Mouse (Mus musculus) ovary, adult 18-20 months (tissue): ENCODE results near the gene Ttc23.

Experiments
- DNase-seq: peaks from one replicate; pipeline ENCODE4 v3.0.0; 2022; ENCODE audit warnings: low spot score, mixed read lengths

Gene Ttc23

GRCm38 (mm10) chr7:67647277-67647676, at the start of gene Ttc23:
Ttc23 (plus strand) TSS chr7:67647410.
- no peak for DNase-seq

- no peak for DNase-seq
These were observed 49.2 kb upstream of the Ttc23 start for GRCm38 (mm10) chr7:67598050-67598449.

- DNase-seq = no peak
These were observed 42.1 kb upstream of the Ttc23 start for GRCm38 (mm10) chr7:67605114-67605513.

- no peak for DNase-seq
These were observed 41.0 kb upstream of the Ttc23 start for GRCm38 (mm10) chr7:67606250-67606649.

- no peak for DNase-seq
These were observed 39.4 kb upstream of the Ttc23 start for GRCm38 (mm10) chr7:67607669-67608347.

- DNase-seq = no peak
These were observed 38.7 kb upstream of the Ttc23 start for GRCm38 (mm10) chr7:67608348-67609024.

GRCm38 (mm10) chr7:67613795-67614463, 33.3 kb upstream of the Ttc23 start:
- DNase-seq = no peak

GRCm38 (mm10) chr7:67614464-67614861, 32.7 kb upstream of the Ttc23 start:
- DNase-seq = no peak

- DNase-seq = no peak
These were observed 30.3 kb upstream of the Ttc23 start for GRCm38 (mm10) chr7:67616890-67617289.

GRCm38 (mm10) chr7:67617646-67618045, 29.6 kb upstream of the Ttc23 start:
- no peak for DNase-seq

- DNase-seq = no peak
These were observed 28.9 kb upstream of the Ttc23 start for GRCm38 (mm10) chr7:67618316-67618715.

- no peak for DNase-seq
These were observed 27.4 kb upstream of the Ttc23 start for GRCm38 (mm10) chr7:67619836-67620235.

- DNase-seq = no peak
These were observed 25.1 kb upstream of the Ttc23 start for GRCm38 (mm10) chr7:67622151-67622550.

- no peak for DNase-seq
These were observed 20.5 kb upstream of the Ttc23 start for GRCm38 (mm10) chr7:67626671-67627070.

- no peak for DNase-seq
These were observed 17.5 kb upstream of the Ttc23 start for GRCm38 (mm10) chr7:67629681-67630080.

GRCm38 (mm10) chr7:67630817-67631216, 16.4 kb upstream of the Ttc23 start:
- peak; percentile 32 for DNase-seq

- no peak for DNase-seq
These were observed 14.8 kb upstream of the Ttc23 start for GRCm38 (mm10) chr7:67632380-67632779.

- DNase-seq = no peak
These were observed 13.0 kb upstream of the Ttc23 start for GRCm38 (mm10) chr7:67634210-67634609.

- DNase-seq = no peak
These were observed 11.0 kb upstream of the Ttc23 start for GRCm38 (mm10) chr7:67636161-67636560.

GRCm38 (mm10) chr7:67639006-67639405, 8.2 kb upstream of the Ttc23 start:
- DNase-seq = no peak

GRCm38 (mm10) chr7:67642955-67643354, 4.3 kb upstream of the Ttc23 start:
- no peak for DNase-seq

GRCm38 (mm10) chr7:67644291-67644690, 2.9 kb upstream of the Ttc23 start:
- DNase-seq = no peak
